Mouse (Mus musculus) right cerebral cortex, postnatal 4 days (tissue): ENCODE data around the gene Ccdc38.
"Not testable (repeated sequence)": the region's sequence is repeated elsewhere in the genome, so short reads cannot be mapped to it uniquely, and the experiment has no call there.

Experiments
- DNase-seq: peaks from one replicate; pipeline ENCODE4 v3.0.0-alpha.2; 2022

The Ccdc38 gene

DNA sequence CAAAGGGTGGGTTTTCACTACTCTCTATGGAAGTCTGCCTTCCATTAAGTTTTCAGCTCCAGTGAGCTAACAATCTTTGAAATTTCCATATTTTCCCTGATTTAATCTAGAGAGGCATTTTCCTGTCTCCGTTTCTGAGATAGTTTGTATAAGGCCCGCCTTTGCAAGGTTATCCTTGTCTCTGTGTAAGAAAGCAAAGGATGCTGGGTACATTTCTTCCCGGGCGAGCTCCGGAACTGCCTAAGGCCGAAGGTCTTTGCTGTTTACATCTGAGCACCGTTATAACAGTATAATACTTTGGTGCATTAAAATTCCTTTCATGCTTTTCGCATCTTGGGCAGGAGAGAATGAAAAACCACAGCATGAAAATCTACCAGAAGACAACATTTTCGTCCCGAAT is 9.4 kb downstream of the Ccdc38 start:
- DNase-seq = no peak

DNA sequence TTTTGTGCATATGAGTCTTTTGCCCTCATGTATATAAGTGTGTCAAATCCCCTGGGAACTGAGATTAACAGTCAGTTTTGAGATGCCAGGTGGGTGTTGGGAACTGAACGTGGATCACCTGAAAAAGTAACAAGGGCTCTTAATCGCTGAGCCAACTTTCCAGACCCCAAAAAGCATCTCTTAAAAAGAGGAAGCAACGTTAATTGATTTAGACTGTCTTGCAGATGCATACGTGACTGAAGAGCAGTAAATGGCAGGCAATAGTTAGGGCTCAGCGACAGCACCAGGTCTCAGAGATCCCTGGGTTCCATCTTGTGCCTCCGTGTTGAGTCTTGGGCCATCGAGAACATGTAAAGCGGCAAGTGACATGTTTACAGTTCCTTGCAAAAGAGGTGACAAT is 12.2 kb downstream of the Ccdc38 start:
- DNase-seq = no peak

DNA sequence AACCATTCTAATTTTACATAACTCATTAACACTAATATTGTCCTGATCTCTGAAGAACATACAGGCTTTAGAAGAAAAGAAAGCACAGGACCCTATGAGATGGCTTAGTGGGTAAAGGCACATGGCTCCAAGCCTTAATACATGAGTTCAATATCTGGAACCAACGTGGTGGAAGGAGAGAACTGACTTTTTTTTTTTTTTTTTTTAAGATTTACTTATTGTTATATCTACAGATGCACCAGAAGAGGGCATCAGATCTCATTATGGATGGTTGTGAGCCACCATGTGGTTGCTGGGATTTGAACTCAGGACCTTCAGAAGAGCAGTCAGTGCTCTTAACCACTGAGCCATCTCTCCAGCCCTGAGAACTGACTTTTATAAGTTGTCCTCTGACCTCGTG is 17.5 kb downstream of the Ccdc38 start:
- DNase-seq = not testable (repeated sequence)

DNA sequence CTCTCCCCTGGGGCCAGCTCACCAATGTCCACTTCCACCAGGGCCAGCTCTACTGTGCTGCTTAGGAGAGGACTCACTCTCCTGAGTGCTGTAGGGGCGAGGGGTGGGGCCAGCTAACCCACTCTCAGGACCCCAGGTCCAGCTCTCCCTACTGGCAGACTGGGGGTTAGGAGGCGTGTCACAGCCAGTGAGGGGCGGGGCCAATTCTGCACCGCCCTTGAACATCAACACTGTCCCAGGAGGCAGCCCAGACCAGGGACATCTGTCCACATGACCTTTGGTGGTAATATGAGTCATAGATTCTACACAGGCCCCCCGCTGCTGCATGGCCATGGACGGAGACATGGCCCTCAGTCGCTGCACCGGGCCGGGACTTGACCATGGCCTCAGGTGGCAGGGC is 19.4 kb downstream of the Ccdc38 start:
- DNase-seq = no peak

DNA sequence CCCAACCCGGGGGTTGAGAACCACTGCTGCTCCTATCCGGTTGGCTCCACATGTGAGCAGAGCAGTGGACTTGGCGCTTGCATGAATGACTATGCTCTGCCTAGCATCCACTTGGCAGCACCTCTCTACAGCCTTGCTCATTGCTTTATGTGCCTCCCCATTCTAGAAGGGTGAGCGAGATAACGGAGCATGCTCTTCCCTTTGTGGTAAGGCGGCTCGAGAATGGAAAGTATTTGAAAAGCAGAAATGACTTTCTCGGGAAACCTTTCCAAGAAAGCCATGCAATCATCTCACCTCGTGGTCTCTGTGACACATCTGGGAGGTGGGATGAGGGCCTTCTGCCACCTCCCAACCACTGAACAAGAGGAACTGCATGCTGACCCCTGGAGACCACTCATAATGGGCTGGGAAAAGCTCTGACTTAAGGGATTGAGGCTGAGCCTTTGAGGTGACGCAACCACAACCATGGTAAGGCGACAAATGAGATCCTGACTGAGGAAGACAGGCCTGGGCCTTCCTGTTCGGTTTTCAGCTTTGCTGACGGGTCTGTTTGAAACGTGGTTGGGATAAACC is 24.2 kb downstream of the Ccdc38 start:
- no peak for DNase-seq

DNA sequence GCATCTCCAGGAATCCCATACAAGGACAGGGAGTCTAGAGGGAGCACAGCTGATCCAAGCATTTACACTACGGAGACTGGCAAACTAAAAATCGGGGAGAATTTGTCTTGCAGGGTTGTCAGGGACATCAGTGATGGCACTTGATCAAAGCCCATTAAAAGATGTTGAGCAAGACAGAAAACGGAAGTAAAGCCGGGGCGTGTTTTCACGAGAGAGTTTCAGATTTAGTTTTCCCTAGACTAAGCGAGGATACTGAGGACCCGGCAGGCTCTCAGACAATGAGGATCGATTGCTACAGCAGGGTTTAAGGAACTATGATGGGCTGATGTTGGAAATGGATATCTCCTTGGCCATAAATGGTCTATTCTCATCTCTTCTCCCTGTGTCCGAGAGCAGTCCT is 26.6 kb downstream of the Ccdc38 start:
- no peak for DNase-seq

DNA sequence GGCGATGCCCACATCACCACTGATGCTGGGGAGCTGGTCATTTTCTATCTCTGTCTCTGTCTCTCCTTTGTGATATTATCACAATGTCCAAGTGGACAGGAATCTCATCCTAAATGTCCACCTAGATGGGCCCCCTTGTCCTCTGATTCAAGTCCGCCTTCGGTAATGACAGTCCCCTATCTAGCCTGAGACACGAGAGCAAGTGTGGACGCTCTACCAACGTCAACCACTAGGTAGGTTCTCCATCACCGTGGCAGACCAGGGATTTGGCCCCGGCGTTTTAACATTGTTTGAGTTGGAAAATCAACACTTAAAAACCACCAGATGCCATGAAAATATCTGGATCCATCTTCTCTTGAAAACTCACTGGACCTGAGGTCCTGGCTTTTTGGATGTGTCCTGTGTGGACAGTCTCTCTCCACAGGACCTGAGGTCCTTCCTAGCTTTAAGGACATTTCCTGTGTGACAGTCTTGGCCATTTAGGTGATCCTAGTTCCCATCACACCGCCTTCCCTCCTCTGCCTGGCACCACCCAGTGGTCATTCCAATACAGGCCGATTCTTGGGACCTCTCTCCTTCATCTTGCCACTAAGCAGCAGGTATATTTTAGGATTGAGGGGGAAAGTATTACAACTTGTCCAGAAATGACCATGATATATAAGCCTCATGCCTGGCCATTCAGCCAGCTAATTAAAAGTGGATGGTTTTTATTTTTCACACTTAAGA is 27.6 kb downstream of the Ccdc38 start:
- DNase-seq = no peak

DNA sequence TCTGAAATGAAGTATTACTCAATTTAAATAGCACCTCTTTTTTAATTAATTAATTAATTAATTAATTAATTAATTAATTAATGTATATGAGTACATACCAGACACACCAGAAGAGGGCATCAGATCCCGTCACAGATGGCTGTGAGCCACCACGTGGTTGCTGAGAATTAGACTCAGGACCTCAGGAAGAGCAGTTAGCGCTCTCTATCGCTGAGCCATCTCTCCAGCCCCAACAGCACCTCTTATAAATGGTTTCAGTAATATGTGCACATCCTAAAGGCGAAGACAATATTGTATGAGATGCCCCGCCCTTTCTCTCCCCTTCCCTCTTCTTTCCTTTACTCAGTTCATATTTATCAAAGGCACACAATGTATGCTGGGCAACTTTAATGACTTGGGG is 28.2 kb downstream of the Ccdc38 start:
- no peak for DNase-seq

DNA sequence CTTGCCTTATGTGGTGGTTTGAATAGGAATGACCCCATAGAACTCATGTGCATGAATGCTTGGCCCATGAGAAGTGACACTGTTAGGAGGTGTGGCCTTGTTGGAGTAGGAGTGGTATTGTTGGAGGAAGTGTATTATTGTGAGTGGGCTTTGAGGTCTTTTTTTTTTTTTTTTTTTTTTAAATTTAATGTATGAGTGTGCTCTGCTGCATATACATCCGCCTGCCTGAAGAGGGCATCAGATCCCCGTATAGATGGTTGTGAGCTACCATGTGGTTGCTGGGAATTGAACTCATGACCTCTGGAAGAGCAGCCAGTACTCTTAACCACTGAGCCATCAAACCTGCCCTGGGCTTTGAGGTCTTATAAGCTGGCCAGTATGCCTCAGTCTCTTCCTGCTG is 31.8 kb downstream of the Ccdc38 start:
- DNase-seq = no peak

DNA sequence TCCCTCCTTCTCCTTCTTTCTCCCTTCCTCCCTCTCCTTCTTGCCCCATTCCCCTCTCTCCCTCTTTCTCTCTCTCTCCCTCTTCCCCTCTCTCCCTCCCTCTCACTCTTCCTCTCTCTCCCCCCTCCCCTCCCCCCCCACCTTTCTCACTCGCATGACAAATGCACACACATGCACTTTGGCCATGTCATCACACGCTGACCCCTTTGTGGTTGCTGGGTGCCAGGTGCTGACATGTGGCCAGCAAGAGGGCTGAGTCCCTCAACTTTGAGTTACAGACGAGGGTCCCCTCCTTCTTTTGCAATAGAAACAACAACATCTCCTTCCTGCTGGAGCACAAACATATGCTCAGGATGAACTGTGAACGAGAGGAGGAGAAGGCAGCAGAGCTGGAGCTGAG is 34.5 kb downstream of the Ccdc38 start:
- DNase-seq = no peak

DNA sequence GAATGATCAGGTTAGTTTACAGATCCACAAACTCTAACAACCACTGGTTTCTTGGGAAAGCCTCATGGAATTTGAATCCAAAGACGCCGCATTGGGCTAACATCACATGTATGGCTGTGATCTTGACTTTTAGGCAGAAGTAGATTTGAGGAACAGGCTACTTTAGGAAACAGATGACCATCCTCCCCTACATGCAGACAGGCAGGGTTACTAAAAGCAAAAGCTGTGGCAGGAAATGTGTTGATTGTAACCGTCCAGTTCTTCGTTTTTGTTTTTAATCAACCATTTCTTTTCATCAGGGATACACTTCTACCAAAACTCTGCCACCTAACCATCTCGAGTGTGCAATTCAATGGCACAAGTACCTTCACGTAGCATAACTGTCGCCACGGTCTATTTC is 35.5 kb downstream of the Ccdc38 start:
- DNase-seq = no peak

DNA sequence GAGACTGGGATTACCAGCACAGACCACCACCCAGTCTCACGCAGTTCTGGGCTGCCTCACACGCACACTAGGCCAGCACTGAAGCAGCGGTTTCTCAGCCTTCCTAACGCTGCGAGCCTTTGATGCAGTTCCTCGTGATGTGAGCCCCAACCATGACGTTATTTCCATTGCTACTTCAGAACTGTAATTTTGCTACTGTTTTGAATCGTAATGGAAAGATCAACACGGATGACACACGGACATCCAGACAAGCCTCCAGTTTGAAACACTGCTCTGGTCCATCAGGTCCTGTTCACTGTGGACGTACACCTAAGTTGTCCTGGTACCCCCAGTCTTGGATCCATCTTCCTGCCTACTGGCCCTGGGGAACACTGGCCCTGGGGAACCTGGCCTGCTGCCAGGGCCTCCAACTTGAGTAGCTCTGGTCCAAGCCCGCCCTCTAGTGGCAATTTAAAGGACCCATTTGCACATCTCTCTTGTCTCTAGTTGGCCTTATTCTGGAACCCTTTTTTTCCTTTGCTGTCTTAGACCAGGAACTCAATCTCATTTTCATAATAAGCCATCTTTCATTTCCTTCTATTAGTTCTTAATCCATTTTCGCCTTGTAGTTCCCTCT is 36.9 kb downstream of the Ccdc38 start:
- DNase-seq = peak; percentile 73

DNA sequence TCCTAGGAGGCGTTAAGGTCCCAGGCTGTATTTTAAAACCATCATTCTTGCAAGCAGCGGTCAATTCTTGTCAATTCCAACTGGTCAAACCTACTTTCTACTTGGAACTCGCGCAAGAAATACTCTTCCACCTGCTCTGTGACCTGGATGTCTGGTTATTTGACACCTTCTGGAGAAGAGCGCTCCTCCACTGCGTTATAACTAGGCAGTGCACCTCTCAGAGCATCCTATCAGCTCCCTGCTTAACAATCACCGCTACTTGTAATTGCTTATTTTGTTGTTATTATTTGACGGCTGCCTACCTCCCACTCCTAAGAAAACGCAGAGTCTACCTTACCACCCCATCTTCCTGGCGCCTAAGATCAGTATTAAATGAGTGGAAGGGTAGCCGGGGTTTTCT is 48.4 kb downstream of the Ccdc38 start:
- DNase-seq = no peak

DNA sequence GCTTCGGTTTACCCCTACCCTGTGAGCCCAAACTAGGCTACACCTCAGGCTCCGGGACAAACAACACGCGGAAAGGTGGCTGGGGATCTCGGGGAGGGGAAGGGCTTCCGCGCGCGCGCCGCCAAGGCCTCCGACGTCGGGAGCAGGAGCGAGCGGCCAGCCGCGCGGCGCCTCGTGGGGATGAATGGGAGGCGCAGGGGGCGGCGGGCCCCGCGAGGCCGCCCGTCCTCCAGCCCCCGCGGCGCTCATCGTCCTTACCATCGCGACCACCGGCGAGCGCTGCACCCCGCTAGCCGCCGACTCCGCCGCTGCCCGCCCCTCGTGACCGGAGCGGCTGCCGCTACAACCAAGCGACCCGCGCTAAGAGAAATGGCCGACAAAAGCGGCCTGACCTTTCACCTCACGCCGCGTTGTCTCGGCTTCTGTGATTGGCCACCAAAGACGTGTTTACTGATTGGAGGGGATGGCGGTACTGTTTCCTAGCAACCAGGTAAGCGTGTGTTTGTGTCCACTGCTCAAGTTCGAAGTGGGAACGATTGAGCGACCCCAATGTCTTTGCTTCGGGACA is 48.9 kb downstream of the Ccdc38 start, which contains the start of gene Snrpf:
Gene Snrpf, minus strand, starts transcription at position 426 of the 568 bp plus-strand sequence.
- DNase-seq = peak; percentile 86

DNA sequence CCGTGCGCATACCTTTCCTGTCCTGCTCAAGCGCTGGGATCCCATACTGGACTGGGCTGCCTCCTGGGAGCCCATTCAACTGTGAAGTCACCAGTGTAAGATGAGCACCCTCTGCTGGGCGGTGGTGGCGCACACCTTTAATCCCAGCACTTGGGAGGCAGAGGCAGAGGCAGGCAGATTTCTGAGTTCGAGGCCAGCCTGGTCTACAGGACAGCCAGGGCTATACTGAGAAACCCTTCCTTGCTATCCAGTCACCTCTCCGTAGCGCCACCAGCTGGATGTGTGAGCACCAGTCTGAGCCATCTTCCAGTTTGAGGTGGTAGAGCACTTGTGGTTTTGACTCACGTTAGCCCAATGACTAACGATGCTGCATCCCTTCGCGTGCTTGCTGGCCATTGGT is 52.0 kb downstream of the Ccdc38 start:
- DNase-seq = peak; percentile 13

DNA sequence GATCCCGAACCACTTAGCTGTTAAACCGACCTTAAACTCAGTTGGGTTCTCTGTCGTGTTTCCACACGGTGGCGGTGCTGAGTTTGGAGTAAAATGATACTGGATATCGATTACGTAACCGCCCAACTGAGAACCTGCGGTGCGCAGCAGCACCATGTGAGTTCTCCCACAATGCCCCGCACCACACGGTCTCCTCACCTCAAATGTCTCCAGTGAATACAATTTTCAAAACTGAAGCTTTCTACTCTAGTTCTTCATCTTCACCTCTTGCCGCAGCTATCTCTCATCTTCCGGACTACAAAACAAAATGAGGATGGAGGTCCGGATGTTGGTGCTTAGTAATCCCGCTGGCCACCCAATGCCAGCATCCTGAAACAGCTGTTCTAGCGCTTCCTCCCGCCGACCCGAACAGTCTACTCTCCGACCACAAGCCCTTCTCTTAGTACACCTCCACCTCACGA is 53.6 kb downstream of the Ccdc38 start:
- DNase-seq = peak; percentile 89

DNA sequence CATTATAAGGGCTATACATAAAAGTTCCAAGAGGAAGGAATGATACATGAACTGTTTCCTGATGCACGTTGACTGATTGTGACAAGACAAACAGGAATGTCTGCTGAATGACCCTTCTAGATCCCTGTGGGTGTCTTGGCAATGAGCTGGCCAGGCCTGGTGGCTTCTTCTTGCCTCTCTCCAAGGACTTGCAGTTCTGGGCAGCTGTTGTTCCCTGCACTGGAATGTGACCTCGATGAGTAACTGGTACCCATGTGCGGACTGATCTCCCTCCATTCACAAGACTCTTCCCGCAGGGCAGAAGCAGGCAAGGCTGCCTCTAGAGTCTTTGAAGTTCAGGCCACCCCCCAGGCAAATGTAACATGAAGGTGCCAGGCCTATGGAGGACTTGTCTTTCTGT is 55.4 kb downstream of the Ccdc38 start:
- DNase-seq = no peak

DNA sequence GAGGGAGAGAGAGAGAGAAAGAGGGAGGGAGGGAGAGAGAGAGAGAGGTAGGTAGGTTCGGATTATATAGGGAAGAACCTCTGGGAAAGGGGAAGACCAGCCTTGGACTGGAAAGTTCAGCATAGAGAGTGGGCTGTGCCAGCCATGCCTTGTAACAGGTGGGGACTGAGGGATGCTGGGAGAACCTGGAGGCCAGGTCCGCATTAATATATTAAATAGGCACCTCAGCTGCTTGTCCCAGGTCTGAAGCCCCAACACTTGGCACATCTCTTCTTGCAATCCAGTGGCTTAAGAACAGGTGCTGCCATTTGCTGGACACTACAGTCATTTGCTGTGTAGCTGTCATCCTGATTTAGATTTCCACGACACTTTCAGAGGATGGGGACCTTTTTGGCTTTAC is 56.2 kb downstream of the Ccdc38 start:
- no peak for DNase-seq

DNA sequence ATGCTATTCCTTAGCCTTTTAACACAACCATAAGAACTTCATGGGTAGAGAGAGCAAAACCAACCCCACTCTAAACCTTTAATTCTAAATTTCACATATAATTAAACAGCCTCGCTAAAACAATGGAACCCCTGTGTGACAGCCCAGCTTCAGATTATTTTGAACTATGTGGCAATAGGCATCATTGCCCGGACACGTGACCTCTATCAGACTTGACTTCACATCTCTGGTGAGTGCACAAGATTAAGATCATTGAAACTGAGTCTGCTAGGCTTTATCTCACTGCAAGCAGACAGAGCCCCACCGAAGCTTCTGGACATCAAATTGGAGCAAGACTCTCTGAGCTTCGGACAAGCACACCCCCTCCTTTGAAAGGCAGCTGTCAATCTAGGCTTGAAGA is 61.9 kb downstream of the Ccdc38 start:
- no peak for DNase-seq

DNA sequence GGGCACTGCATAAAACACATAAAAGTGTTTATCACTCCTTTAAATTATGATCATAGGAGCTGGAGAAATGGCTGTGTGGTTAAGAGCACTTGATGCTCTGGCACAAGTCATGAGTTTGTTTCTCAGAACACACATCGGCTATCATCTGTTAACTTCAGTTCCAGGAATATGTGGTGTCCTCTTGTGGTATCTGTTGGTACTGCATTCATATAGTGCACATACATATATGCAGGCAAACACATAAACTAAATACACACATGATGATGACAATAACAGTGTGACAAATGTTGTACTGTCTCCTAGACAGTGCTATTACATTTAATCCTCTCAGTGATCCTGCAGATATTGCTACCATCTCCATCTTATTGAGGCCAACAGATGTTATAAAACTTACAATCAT is 62.8 kb downstream of the Ccdc38 start:
- no peak for DNase-seq

DNA sequence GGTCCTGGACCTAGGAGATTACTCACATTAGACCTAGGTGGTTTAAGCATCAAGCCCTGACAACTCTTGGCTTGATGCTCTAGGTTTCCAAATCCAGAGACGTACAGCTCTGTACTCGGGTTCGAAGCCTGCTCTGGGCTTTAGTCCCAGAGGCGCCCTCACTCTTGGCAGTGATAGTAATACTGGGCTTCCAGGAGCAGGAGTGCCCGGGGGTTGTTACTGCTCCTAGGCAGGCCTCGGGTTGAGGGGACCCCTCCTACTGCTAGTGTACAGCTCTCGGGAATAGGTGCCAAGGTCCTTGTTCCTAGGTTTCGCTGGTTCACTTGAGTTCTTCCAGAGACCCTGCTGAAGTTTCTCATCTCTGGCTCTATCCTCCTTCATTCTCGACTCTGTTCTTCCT is 65.9 kb downstream of the Ccdc38 start:
- no peak for DNase-seq

DNA sequence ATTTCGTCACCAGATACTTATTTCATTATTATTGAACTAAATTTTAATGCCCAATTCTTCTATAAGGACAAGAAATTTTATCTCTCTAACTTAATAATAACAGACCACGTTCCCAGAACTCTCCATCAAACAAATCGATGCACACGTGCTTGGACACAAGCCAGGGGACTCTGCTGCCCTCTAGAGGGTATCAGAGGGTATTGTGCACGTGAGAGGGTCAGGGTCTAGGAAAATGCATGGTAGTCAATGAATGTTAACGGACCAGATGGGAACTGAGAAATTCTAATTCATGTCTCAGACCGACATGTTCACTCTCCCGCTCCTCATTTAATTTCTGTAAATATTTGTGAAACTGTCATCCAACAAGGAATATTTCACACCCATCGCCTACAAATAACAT is 67.6 kb downstream of the Ccdc38 start:
- DNase-seq = peak; percentile 24

DNA sequence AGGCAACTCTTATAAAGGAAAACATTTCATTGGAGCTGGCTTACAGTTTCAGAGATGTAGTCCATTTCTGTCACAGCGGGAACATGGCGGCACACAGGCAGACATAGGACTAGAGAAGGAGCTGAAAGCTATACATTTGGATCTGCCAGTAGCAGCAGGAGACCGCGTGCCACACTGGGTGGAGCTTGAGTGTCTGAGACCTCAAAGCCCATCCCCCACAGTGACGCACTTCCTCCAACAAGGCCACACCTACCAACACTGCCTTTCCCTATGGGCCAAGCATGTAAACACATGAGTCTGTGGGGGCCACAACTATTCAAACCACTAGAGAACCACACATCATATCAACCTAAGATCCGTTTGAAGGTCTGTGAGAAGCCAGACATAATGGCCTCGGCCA is 68.8 kb downstream of the Ccdc38 start:
- no peak for DNase-seq

DNA sequence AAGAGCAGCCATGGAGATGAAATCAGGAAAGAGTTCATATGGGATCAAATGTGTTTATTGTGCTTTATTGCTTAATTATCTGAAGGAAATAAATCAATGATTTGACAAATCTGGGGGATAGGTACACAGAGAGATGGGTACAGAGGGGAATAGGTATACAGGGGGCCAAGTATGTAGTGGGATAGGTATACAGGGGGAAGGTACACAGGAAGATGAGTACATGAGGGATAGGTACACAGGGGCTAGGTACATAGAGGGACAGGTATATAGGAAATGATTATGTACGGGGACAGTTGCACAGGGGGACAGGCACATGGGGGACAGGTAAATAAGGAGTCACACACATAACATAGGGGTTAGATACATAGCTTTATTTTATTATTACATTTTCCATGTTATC is 70.5 kb downstream of the Ccdc38 start:
- no peak for DNase-seq
